Comparison of ENCODE assay signal across 17 mouse cellular contexts in the genomic region with DNA sequence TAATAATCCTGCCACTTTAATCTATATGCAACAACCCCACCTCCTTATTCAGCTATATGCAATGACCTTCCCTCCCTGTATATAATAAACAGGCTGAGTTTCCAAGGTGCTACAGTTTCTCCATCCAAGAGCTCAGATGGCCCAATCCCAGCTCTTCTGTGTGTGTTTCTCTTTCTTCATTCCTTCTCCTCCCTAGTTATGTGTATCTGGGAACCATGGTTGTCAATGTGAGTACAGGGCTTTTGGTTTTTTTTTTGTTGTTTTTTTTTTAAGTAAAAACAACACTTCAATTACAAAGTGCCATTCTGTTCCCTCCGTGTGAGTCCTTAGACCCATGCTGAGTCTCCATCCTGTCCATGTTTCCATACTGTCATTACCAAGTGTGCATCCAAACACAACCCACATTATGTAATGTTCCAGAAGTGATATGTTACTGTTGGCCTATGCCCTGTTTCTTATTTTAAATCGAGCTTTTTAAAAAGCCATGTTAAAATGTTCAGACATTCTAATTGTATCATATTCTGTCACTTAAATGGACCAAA.
"Had no signal": no experiment of that assay in that cellular context is flagged by ENCODE, and none has a peak within 500 bp of the region (broad histone marks: within the 10 kb centered on the region; RNA-seq: fewer than 3 reads in every experiment).

No protein-coding gene starts in this region.

- H3K4me2 ChIP-seq: liver, embryonic 11.5 days; liver, embryonic 15.5 days; lung, embryonic 14.5 days; midbrain, embryonic 11.5 days; midbrain, embryonic 15.5 days; neural tube, embryonic 12.5 days; stomach, embryonic 15.5 days had no signal

- ATAC-seq: midbrain, embryonic 15.5 days had no signal

- H3K4me3 ChIP-seq: left cerebral cortex, adult 2 months; limb, embryonic 10.5 days; liver, embryonic 15.5 days; megakaryocyte, embryonic 14.5 days; midbrain, embryonic 15.5 days; neural tube, embryonic 12.5 days; stomach, embryonic 15.5 days had no signal

- DNase-seq: kidney, postnatal 14 days; lung, embryonic 14.5 days; lung, postnatal 10 days; lung, postnatal 4 days; right cerebral cortex, postnatal 4 days; spleen, adult 18-20 months; thymus, adult 2 months; thymus, postnatal 25 days had no signal

- H3K36me3 ChIP-seq: limb, embryonic 10.5 days; liver, embryonic 15.5 days; midbrain, embryonic 15.5 days; neural tube, embryonic 12.5 days; stomach, embryonic 15.5 days had no signal

- H3K4me1 ChIP-seq: limb, embryonic 10.5 days; liver, embryonic 15.5 days; megakaryocyte, embryonic 14.5 days; midbrain, embryonic 15.5 days; neural tube, embryonic 12.5 days; stomach, embryonic 15.5 days had no signal

- H3K9ac ChIP-seq: liver, embryonic 15.5 days; lung, embryonic 14.5 days; midbrain, embryonic 15.5 days; neural tube, embryonic 12.5 days; stomach, embryonic 15.5 days had no signal

- H3K9me3 ChIP-seq: limb, embryonic 10.5 days; liver, embryonic 15.5 days; midbrain, embryonic 15.5 days; neural tube, embryonic 12.5 days; stomach, embryonic 15.5 days had no signal

- H3K27me3 ChIP-seq: liver, embryonic 15.5 days; megakaryocyte, embryonic 14.5 days; midbrain, embryonic 15.5 days; neural tube, embryonic 12.5 days; stomach, embryonic 15.5 days had no signal

- H3K27ac ChIP-seq: left cerebral cortex, adult 2 months; limb, embryonic 10.5 days; liver, embryonic 15.5 days; midbrain, embryonic 15.5 days; neural tube, embryonic 12.5 days; stomach, embryonic 15.5 days had no signal
